14 mouse cellular contexts compared by ENCODE assay signal in genomic region chr10:40373749-40374148, GRCm38 (mm10).
"Had no signal": no experiment of that assay in that cellular context is flagged by ENCODE, and none has a peak within 500 bp of the region (broad histone marks: within the 10 kb centered on the region; RNA-seq: fewer than 3 reads in every experiment).

No protein-coding gene starts in this region.

- H3K27me3 ChIP-seq: midbrain, embryonic 13.5 days; midbrain, embryonic 15.5 days; neural tube, embryonic 12.5 days had no signal

- H3K4me3 ChIP-seq: midbrain, embryonic 13.5 days; midbrain, embryonic 15.5 days; neural tube, embryonic 12.5 days had no signal

- H3K27ac ChIP-seq: liver, embryonic 14.5 days; midbrain, embryonic 13.5 days; midbrain, embryonic 15.5 days; neural tube, embryonic 12.5 days had no signal

- H3K9ac ChIP-seq: liver, embryonic 14.5 days; lung, embryonic 14.5 days; midbrain, embryonic 13.5 days; midbrain, embryonic 15.5 days; neural tube, embryonic 12.5 days had no signal

- H3K9me3 ChIP-seq: midbrain, embryonic 13.5 days; midbrain, embryonic 15.5 days; neural tube, embryonic 12.5 days had no signal

- ATAC-seq: midbrain, embryonic 13.5 days; midbrain, embryonic 15.5 days had no signal

- H3K36me3 ChIP-seq: midbrain, embryonic 13.5 days; midbrain, embryonic 15.5 days; neural tube, embryonic 12.5 days had no signal

- DNase-seq: lung, adult 18-20 months; lung, embryonic 14.5 days; lung, postnatal 10 days; lung, postnatal 4 days; right cerebral cortex, postnatal 25 days; right cerebral cortex, postnatal 4 days; spleen, adult 18-20 months; thymus, adult 18-20 months; thymus, postnatal 25 days; thymus, postnatal 4 days had no signal
